Mouse (Mus musculus) ES-E14 (cell line): Measurements from ENCODE around the gene Hes3.

Source experiments
- CHD2 ChIP-seq: IDR thresholded peaks from 2 replicates; pipeline ENCODE4 v1.6.1; 2014; ENCODE audit warnings: mild to moderate bottlenecking, low read depth, low read length, inconsistent platforms
- ZC3H11A ChIP-seq: IDR thresholded peaks from 2 replicates; pipeline ENCODE4 v1.6.1; 2012; ENCODE audit warnings: low read depth, mild to moderate bottlenecking, inconsistent platforms, low read length, borderline replicate concordance
- ZNF384 ChIP-seq: IDR thresholded peaks from 2 replicates; pipeline ENCODE4 v1.6.1; 2012; ENCODE audit warnings: low read depth, low read length, inconsistent platforms

- TF ChIP-seq CHD2: no peak
- TF ChIP-seq ZC3H11A: no peak
- TF ChIP-seq ZNF384: no peak
These were observed 8.9 kb upstream of the Hes3 start for GRCm38 (mm10) chr4:152300375-152300774.
